Mouse (Mus musculus) liver (tissue): ENCODE results near the gene Scgb1a1.
"Not testable (repeated sequence)": the region's sequence is repeated elsewhere in the genome, so short reads cannot be mapped to it uniquely, and the experiment has no call there.

Experiments
- DNase-seq: peaks from one replicate; pipeline ENCODE4 v3.0.0-alpha.2; 2020; ENCODE audit warnings: mixed read lengths

The Scgb1a1 gene

GRCm38 (mm10) chr19:9087821-9088220, at the start of gene Scgb1a1:
TSS of gene Scgb1a1 (minus strand) at chr19:9087958.
- DNase-seq = no peak

- DNase-seq = no peak
Observed at GRCm38 (mm10) chr19:9137159-9137558, 49.4 kb upstream of the Scgb1a1 start.

DNA sequence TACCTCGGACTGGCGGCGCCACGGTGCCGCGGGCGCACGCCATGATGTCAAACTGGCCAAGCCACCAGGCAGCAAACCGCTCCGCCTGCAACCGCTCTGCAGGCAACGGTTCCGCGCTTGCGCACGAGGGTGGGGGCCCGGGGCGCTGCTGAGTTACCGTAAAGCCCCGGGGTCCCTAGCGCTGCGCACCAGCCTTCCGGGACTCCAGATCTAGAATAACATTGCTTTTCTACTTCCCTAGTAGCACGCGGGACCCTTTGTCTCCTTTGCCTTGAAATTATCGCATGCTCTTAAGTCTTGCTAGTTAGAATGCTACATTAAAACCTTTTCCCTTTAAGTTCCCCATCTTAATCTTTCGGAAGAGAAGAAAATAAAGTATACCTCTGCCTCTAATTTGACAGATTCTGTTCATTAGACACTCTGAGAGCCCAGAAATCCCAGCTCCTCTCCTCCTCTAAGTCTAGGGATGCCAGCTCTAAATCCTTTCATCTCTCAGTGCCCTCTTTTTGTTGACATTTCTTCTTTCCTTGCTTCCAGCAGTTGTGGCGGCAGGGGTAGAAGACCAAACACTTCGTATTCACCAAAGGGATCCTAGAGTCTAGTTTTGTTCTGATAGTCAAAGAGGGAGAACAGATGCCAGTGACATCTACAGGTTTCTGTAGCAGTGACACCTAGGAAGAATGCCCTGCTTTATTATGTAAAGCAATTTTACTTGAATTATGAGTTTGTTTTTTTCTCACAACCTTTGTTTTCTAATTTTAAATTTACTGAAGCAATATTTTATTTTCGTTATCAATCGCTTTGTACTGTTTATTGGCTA, 48.0 kb upstream of the Scgb1a1 start, which contains the start of gene Asrgl1:
Gene Asrgl1, minus strand, starts transcription at position 125 of the 820 bp plus-strand sequence.
- peak; percentile 89 for DNase-seq

- DNase-seq = peak; percentile 38
Observed at GRCm38 (mm10) chr19:9134746-9135511, 47.2 kb upstream of the Scgb1a1 start.

DNA sequence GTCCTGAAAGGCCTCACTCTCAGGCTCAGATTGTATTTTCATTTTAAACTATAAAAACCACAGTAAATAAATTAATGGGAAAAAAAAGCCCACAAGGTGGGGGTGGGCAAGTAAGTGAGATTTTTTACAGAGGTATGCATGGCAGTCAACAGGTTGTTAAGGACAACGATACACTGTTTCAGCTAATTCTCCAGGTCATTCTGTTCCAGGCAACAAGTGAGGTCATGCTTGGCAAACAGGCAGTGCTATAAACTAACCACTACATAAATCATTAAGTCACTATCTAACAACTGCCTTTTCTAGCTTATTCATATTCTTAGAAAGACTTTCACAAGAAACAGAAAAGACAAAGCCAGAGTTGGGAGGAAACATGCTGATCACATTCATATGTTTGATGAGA, 42.2 kb upstream of the Scgb1a1 start:
- no peak for DNase-seq

DNA sequence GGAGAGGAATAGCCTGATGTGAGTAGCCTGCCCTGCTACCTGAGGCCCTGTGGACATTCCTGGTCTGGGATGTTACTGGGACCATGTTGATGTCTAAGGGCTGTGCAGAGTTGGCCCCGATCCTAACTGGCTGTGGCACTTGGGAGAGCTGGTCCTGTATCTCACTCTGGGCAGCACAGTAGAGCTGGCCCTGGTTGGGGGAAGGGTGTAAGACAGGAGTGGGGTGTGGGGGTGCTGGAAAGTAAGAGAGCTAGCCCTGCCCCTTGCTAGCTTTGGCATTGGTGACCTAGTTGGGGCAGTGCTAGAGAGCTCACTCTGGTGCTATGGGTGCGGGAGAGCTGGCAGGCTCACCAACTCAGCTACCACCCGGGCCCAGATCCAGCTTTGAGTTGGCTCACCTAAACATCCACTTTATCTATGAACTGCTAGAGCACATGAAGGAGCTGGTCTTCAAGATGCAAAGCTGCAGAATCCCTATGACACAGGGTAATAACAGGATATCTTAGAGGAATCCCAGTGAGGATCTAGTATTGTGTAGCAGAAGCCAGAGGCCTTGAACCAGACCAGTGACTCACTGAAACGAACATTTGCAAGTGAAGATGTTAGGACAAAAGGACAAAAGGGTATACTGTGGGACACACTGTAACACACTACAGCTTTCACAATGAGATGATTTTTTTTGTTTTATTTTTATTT, 40.9 kb upstream of the Scgb1a1 start:
- no peak for DNase-seq

GRCm38 (mm10) chr19:9123986-9124385, 36.2 kb upstream of the Scgb1a1 start:
- not testable (repeated sequence) for DNase-seq

- DNase-seq = no peak
Observed at GRCm38 (mm10) chr19:9122390-9122789, 34.6 kb upstream of the Scgb1a1 start.

GRCm38 (mm10) chr19:9119655-9120425, 32.1 kb upstream of the Scgb1a1 start:
- DNase-seq = no peak

DNA sequence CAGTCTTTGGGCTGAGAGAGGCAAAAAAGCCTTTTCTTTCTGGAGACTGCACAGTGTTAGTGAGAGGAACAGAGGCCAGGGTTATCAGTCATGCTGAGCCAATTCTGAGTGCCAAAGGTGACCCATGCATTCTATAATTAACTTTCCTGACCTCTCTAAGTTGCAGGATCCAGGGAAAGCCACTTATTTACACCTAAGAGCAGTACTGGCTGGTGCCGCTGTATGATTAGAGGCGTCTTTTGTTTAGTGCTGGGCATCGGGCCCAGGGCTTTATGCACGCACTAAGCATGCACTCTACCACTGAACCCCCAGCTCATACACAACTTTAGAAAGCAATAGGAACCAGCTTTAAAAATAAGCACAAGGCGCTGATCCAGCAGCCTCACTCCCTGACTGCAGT, 29.5 kb upstream of the Scgb1a1 start:
- DNase-seq = no peak

DNA sequence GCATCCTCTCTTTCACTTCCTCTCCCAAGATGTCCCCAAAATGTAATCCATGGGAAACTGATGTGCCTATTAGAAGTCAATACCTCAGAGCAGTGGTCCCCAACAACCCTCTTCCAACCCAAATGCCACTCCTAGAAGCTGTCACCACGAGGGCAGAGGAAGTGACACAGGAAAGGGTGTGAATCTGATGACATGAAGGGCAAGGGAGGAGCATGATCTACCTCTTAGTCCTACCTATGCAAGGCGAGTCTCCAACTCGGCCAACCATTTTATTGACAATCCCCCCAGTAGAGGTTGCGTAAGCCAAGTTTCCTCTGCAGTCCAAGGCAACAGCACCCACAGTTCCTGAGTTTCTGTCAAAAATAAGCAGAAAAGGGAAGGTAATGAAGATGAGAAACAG, 28.5 kb upstream of the Scgb1a1 start:
- no peak for DNase-seq

GRCm38 (mm10) chr19:9112043-9112442, 24.3 kb upstream of the Scgb1a1 start:
- no peak for DNase-seq

GRCm38 (mm10) chr19:9110182-9110869, 22.6 kb upstream of the Scgb1a1 start:
- peak; percentile 28 for DNase-seq

DNA sequence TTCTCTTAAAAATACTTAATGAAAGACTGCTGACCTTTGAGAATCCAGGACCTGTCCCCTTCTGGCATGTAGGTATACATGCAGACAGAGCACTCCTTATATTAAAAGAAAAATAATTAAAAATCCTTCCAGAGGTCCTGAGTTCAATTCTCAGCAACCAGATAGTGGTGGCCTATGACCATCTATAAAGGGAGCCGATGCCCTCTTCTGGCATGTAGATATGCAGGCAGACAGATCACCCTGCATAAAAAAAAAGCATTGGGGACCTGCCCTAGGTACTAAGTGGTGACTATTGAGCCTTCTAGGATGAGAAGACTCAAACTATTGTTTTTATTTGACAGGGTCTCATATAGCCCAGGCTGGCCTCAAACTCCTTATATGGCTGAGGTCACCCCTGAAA, 20.8 kb upstream of the Scgb1a1 start:
- DNase-seq = no peak

DNA sequence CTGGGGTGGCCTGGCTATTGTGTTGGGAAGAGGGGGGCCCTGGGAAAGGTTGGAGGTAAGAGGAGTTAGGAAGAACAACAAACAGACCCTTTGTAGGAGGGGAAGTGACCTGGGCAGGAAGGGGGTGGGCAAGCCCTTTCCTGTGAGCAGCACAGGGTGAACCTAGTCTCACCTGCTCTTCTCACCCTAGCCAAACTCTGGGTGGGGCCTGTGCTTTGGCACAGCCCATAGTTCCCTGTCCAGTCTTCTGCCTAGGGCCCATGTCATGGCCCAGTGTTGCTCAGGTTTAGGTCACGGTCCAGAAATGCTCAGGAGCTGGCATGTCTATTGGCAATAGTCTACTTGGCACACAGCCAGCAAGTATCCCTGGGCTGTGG, 19.6 kb upstream of the Scgb1a1 start:
- no peak for DNase-seq

DNA sequence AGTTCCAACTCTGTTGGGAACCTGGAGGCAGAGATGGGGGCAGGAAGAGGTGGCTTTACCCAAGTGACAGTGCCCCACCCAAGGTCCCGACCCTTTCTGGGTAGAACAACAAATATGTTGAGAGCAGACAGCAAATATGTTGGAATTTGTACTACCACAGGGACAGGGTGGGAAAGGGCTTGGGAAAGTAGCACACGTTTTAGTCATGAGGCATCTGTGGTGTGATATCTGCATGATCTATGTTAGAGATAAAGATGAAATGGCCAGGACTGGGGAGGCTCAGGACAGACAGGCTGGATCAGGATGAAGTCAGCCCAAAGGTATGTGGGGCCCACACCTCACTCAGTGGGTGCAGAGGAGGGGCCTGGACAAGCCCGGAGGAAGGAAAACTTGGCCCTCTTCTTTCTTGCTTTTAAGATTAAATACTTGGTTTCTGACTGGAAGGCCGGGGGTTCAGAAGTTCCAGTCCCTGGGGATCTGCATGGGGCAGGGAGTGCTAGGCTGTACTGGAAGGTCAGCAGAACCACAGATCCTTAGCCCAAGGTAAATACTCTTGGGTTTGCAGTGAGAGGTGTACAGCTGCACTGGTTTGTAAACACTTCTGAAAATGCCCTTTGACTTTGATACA, 19.1 kb upstream of the Scgb1a1 start:
- no peak for DNase-seq

DNA sequence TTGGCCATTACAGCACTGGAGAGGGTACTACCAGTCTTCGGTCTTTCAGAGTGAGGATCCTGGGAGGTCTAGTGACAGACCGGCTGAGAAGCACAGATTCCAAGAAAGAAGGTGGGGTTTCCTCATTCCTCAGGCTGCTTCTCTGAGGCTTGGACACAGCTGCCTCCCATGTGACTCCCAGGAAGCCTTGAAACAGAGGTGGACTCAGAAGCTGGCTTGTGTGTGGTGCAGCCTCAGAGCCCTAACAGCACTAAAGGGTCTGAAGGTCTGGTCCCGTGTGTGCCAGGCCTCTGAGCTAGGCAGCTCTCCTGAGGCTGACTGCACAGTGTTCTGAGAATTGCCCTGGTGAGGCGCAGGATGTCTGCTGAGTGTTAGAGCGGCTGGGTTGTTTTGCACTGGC, 18.3 kb upstream of the Scgb1a1 start:
- no peak for DNase-seq

DNA sequence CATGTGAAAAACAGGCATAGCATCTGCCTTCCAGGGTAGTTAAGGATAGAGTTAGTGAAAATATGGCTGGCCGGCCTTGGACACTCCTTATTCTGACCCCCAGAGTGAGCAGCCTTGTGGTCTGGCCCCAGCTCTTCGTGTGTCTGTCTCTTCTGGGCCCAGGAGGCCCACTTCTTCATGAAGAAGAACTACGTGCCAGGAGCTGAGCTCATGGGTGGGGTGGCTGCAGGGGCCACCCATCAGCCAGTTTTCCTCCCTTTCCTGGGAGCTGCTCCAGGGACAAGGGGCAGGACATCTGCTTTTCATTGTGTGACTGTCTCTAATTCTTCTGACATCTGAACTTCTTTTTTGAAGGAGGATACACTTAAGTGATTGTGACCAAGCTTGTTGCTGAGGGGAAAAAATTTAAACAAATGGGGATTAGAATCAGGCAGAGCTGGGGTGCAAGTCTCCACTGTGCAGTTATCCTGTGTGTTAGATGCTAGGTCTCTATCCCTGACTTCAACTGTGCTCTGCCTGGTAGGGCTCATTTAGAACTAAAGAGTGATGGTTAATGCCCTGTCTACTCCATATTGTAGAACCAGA, 17.4 kb upstream of the Scgb1a1 start:
- DNase-seq = no peak

DNA sequence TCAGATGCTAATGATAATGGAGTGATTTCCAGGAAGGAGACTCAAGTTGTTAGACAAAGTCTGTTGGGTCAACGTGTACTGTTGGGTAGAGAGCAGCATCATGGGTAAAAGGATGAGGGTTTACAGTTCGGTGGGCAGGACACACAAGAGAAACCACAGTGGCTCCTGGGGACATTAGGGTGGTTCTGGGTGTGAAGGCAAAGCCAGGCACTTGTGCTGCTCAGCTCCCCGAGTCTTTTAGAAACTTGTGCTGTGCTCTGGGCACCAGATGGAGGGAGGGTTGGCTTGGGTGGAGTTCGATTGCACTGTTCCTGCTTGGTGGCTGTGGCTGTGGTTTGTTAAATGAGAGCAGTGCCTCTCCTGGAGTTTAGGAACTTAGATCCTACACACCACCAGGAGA, 16.2 kb upstream of the Scgb1a1 start:
- DNase-seq = no peak

- no peak for DNase-seq
Observed at GRCm38 (mm10) chr19:9101062-9101457, 13.3 kb upstream of the Scgb1a1 start.
